Mouse (Mus musculus) spleen, adult 2 months (tissue): Measurements from ENCODE around the gene Degs2. TPM values are rescaled to one million over a fixed set of nuclear protein-coding genes. Genes with fewer than 3 reads are reported as not detected.
"Not testable (repeated sequence)": the region's sequence is repeated elsewhere in the genome, so short reads cannot be mapped to it uniquely, and the experiment has no call there.

Source experiments
- DNase-seq, 2 experiments: peaks; one replicate each; pipeline versions ENCODE4 v3.0.0 to v3.0.0-alpha.2; 2012 to 2021; ENCODE audit warnings: low spot score in 2 of 2, low read depth in 1 of 2
- H3K27ac ChIP-seq: fragments of 200-500 bp; 2 replicates; pipeline ENCODE4 v1.5.1; 2012; ENCODE audit warnings: low read length, inconsistent platforms; ENCODE audit not compliant: insufficient read depth
- H3K27me3 ChIP-seq: fragments of 200-500 bp; 2 replicates; pipeline ENCODE4 v1.6.1; 2012; ENCODE audit warnings: mild to moderate bottlenecking, moderate library complexity, low read length, inconsistent platforms; ENCODE audit not compliant: control insufficient read depth, insufficient read depth
- H3K36me3 ChIP-seq: fragments of 200-500 bp; 2 replicates; pipeline ENCODE4 v1.6.1; 2012; ENCODE audit warnings: mild to moderate bottlenecking, low read length, inconsistent platforms; ENCODE audit not compliant: control insufficient read depth, insufficient read depth
- H3K4me1 ChIP-seq: fragments of 200-500 bp; 2 replicates; pipeline ENCODE4 v1.6.1; 2011; ENCODE audit warnings: inconsistent platforms; ENCODE audit not compliant: control insufficient read depth, insufficient read depth, insufficient read length
- H3K4me3 ChIP-seq: fragments of 200-500 bp; 2 replicates; pipeline ENCODE4 v1.5.1; 2011; ENCODE audit warnings: mild to moderate bottlenecking, inconsistent platforms; ENCODE audit not compliant: insufficient read depth, insufficient read length; ENCODE audit errors: extremely low read depth
- CTCF ChIP-seq: fragments of 200-500 bp; IDR thresholded peaks from 2 replicates; pipeline ENCODE4 v1.5.1; 2011; ENCODE audit warnings: mild to moderate bottlenecking, inconsistent platforms; ENCODE audit not compliant: insufficient read depth, insufficient read length, insufficient replicate concordance; ENCODE audit errors: extremely low read depth
- POLR2A ChIP-seq: fragments of 200-500 bp; IDR thresholded peaks from 2 replicates; pipeline ENCODE4 v1.6.1; 2011; ENCODE audit warnings: low read depth, low read length, inconsistent platforms
- WGBS: fragments of 180-500 bp; shearing (Covaris S2); methylation state at CpG from one replicate; pipeline ENCODE4 v1.1.7; 2018; 5-methylcytosine and 5-hydroxymethylcytosine counted together
- polyA plus RNA-seq: library from polyadenylated mRNA; depleted of rRNA; stranded (reverse); fragments of >200 nt; gene quantifications from 2 replicates; pipeline ENCODE4 v1.2.3, GENCODE M21; 2012

Gene Degs2
- polyA plus RNA-seq, 1 experiment, result not detected

GRCm38 (mm10) chr12:108738745-108739144 is 36.6 kb upstream of the Degs2 start:
- H3K36me3 ChIP-seq, result no peaks in the 10 kb centered on the region
- no peak for TF ChIP-seq CTCF
- no peak for TF ChIP-seq POLR2A
- no peaks in the 10 kb centered on the region for H3K4me1 ChIP-seq
- DNase-seq, result no peak
- no peak overlapping the region for H3K4me3 ChIP-seq
- H3K27me3 ChIP-seq, result no peaks in the 10 kb centered on the region
- WGBS, result 94% methylated on average over 12 of the region's 12 CpGs
- no peak overlapping the region for H3K27ac ChIP-seq

- Histone ChIP-seq H3K27me3 (no peaks in the 10 kb centered on the region), H3K4me3 (no peak overlapping the region), H3K36me3 (no peaks in the 10 kb centered on the region), H3K4me1 (no peaks in the 10 kb centered on the region), H3K27ac (no peak overlapping the region)
- WGBS, result 91% methylated on average over 7 of the region's 7 CpGs
- no peak for TF ChIP-seq CTCF
- TF ChIP-seq POLR2A, result no peak
- DNase-seq, result no peak
Observed at GRCm38 (mm10) chr12:108737838-108738237, 35.7 kb upstream of the Degs2 start.

GRCm38 (mm10) chr12:108734386-108734785 is 32.3 kb upstream of the Degs2 start:
- Histone ChIP-seq H3K4me1 (no peaks in the 10 kb centered on the region), H3K36me3 (no peaks in the 10 kb centered on the region), H3K27ac (no peak overlapping the region), H3K4me3 (no peak overlapping the region), H3K27me3 (no peaks in the 10 kb centered on the region)
- TF ChIP-seq POLR2A, result no peak
- WGBS, result 95% methylated on average over 2 of the region's 2 CpGs
- DNase-seq, result no peak

- 83% methylated on average over 3 of the region's 3 CpGs for WGBS
- TF ChIP-seq CTCF (no peak), POLR2A (no peak)
- DNase-seq, result no peak
- H3K27ac ChIP-seq, result no peak overlapping the region
- no peaks in the 10 kb centered on the region for H3K4me1 ChIP-seq
- no peaks in the 10 kb centered on the region for H3K36me3 ChIP-seq
- no peaks in the 10 kb centered on the region for H3K27me3 ChIP-seq
- no peak overlapping the region for H3K4me3 ChIP-seq
Observed at GRCm38 (mm10) chr12:108723841-108724240, 21.7 kb upstream of the Degs2 start.

- H3K27me3 ChIP-seq, result no peaks in the 10 kb centered on the region
- DNase-seq, result no peak
- no peaks in the 10 kb centered on the region for H3K36me3 ChIP-seq
- H3K27ac ChIP-seq, result no peak overlapping the region
- WGBS, result 96% methylated on average over 4 of the region's 4 CpGs
- TF ChIP-seq POLR2A (no peak), CTCF (no peak)
- no peaks in the 10 kb centered on the region for H3K4me1 ChIP-seq
- H3K4me3 ChIP-seq, result no peak overlapping the region
Observed at GRCm38 (mm10) chr12:108722464-108722863, 20.3 kb upstream of the Degs2 start.

GRCm38 (mm10) chr12:108718485-108718884 is 16.4 kb upstream of the Degs2 start:
- 88% methylated on average over 3 of the region's 3 CpGs for WGBS
- H3K27me3 ChIP-seq, result no peaks in the 10 kb centered on the region
- DNase-seq, result no peak
- H3K27ac ChIP-seq, result no peak overlapping the region
- no peaks in the 10 kb centered on the region for H3K4me1 ChIP-seq
- no peaks in the 10 kb centered on the region for H3K36me3 ChIP-seq
- TF ChIP-seq POLR2A, result no peak
- TF ChIP-seq CTCF, result no peak
- no peak overlapping the region for H3K4me3 ChIP-seq

- TF ChIP-seq CTCF, result no peak
- TF ChIP-seq POLR2A, result no peak
- Histone ChIP-seq H3K27ac (no peak overlapping the region), H3K27me3 (no peaks in the 10 kb centered on the region), H3K36me3 (no peaks in the 10 kb centered on the region), H3K4me3 (no peak overlapping the region), H3K4me1 (no peaks in the 10 kb centered on the region)
- no peak for DNase-seq
- 86% methylated on average over 5 of the region's 5 CpGs for WGBS
Observed at GRCm38 (mm10) chr12:108715854-108716253, 13.7 kb upstream of the Degs2 start.

- H3K4me3 ChIP-seq, H3K36me3 ChIP-seq, H3K27ac ChIP-seq, DNase-seq, H3K4me1 ChIP-seq, H3K27me3 ChIP-seq: not testable (repeated sequence)
- WGBS, result 94% methylated on average over 14 of the region's 14 CpGs
Observed at GRCm38 (mm10) chr12:108713972-108714371, 11.9 kb upstream of the Degs2 start.
